Mouse (Mus musculus): ENCODE data around the gene Gm43518. TPM values are rescaled to one million over a fixed set of nuclear protein-coding genes. Genes with fewer than 3 reads are reported as not detected.

Gm43518 gene
- polyA plus RNA-seq, 1 experiment from 2014 or later, result 2.4 TPM

DNA sequence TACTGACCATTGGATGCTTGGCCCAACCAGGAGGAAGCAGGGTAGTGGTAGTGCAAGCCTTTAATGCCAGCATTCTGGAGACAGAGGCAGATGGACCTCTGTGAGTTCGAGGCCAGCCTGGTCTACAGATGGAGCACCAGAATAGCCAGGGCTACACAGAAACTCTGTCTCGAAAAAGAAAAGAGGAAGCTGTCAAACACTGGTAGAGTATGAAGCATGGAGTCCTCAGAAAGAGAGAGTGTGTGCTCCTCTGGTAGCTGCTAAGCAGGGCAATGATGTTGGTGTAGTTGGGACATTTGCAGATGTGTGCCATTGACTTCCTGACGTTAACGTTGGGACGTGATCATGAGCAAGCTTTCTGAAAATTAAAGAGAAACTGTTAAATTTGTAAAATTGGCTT, 11.3 kb downstream of the Gm43518 start:
- no peaks in the 10 kb centered on the region for H3K27me3 ChIP-seq (ENCODE audit: insufficient read depth, poor library complexity, severe bottlenecking)
- WGBS, result 88% methylated on average over 5 of the region's 5 CpGs
- no peak overlapping the region for H3K4me3 ChIP-seq
- no peaks in the 10 kb centered on the region for H3K9me3 ChIP-seq
- peaks cover 3% of the 10 kb centered on the region; the same call in 1 of the 2 replicates for H3K4me1 ChIP-seq
- H3K27ac ChIP-seq, result no peak overlapping the region
- no peak for DNase-seq (ENCODE audit: low spot score)
- no peaks in the 10 kb centered on the region for H3K36me3 ChIP-seq

GRCm38 (mm10) chr5:123946546-123946945, 19.3 kb downstream of the Gm43518 start:
- no peak for DNase-seq (ENCODE audit: low spot score)
- Histone ChIP-seq H3K36me3 (no peaks in the 10 kb centered on the region), H3K4me3 (no peak overlapping the region), H3K27ac (no peak overlapping the region), H3K4me1 (no peaks in the 10 kb centered on the region), H3K9me3 (no peaks in the 10 kb centered on the region), H3K27me3 (ENCODE audit: insufficient read depth, poor library complexity, severe bottlenecking) (no peaks in the 10 kb centered on the region)
- WGBS, result 71% methylated on average over 4 of the region's 4 CpGs

DNA sequence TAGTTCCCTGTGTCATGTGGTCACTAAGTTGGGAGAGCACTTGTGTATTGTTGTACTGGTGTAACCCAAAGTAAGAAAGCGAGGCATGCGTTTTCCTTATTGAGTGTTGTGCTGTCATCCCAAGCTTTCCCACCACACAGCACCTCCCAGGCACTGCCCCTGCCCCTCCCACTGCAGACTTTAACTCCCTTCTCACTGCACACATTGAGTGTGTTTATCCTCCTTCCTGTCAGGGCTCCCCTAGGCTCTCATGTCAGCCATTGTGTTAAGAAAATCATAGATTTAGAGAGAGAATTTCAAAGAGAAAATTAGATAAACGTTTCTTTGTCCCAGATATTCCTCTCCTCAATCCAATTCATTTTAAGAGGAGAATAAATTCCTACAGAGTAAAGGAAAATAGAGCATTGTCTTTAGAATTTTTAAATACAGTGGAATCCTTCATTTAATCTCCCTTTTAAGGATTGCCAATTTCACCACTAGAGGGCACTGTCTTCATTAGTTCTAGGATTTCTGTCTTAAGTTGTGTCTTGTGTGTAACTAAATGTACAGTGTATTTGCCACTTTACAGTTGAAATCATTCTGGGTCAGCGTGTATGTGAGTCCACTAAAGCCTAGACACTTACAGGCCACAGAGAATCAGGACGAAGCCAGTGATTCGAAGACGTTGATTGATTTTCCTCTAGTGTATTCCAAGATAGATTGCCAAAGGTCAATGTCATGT, 20.0 kb downstream of the Gm43518 start:
- H3K4me3 ChIP-seq, result no peak overlapping the region
- no peaks in the 10 kb centered on the region for H3K9me3 ChIP-seq
- DNase-seq (ENCODE audit: low spot score), result no peak
- 52% methylated on average over 7 of the region's 7 CpGs for WGBS
- H3K4me1 ChIP-seq, result no peaks in the 10 kb centered on the region
- H3K36me3 ChIP-seq, result no peaks in the 10 kb centered on the region
- no peaks in the 10 kb centered on the region for H3K27me3 ChIP-seq (ENCODE audit: insufficient read depth, poor library complexity, severe bottlenecking)
- no peak overlapping the region for H3K27ac ChIP-seq

- Histone ChIP-seq H3K27ac (no peak overlapping the region), H3K4me3 (no peak overlapping the region), H3K9me3 (no peaks in the 10 kb centered on the region), H3K4me1 (peaks cover 3% of the 10 kb centered on the region; the same call in 1 of the 2 replicates), H3K27me3 (ENCODE audit: insufficient read depth, poor library complexity, severe bottlenecking) (no peaks in the 10 kb centered on the region), H3K36me3 (no peaks in the 10 kb centered on the region)
- 50% methylated on average over 5 of the region's 5 CpGs for WGBS
- DNase-seq (ENCODE audit: low spot score), result no peak
Observed at GRCm38 (mm10) chr5:123952365-123953045, 25.3 kb downstream of the Gm43518 start.

DNA sequence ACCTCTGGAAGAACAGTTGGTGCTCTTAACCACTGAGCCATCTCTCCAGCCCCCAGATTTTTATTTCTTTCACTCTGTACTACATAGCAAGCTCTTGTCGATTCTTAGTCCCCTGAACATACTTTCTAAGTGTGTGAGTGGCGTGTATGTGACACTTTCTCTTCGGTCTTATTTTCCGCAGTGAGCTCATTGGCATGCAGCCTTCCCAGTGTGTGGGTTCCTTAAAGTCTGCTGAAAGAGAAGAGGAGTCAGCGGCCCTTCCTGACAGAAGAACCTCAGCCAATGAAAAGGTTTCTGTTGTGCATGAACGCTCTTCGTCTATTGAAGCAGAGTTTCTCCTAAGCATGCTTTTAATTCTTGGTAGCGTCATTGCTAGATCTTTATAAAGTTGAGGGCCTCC, 30.0 kb downstream of the Gm43518 start:
- Histone ChIP-seq H3K27ac (no peak overlapping the region), H3K36me3 (no peaks in the 10 kb centered on the region), H3K27me3 (ENCODE audit: insufficient read depth, poor library complexity, severe bottlenecking) (no peaks in the 10 kb centered on the region), H3K9me3 (no peaks in the 10 kb centered on the region), H3K4me3 (no peak overlapping the region), H3K4me1 (peaks cover 3% of the 10 kb centered on the region; the same call in 1 of the 2 replicates)
- no peak for DNase-seq (ENCODE audit: low spot score)
- 88% methylated on average over 8 of the region's 8 CpGs for WGBS

DNA sequence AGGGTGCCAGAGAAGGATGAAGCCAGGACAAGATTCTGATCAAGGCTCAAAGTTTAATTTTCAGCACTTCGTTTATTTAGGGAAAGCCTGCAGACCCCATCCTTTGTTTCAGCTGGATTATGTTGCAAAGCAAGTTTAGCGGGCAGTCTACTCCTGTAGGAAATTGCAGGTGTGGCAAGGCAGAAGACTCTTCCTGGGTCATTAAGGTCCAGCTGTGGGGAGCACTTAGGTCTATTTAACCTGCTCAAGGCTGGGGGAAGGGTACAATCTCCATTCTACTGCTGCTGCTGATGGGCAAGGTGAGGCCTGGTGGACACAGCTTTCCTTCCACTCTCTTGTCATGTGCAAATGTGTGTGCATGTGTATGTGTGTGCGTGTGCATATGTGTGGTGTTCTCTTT, 31.8 kb downstream of the Gm43518 start:
- 76% methylated on average over 3 of the region's 3 CpGs for WGBS
- Histone ChIP-seq H3K9me3 (no peaks in the 10 kb centered on the region), H3K4me3 (no peak overlapping the region), H3K36me3 (no peaks in the 10 kb centered on the region), H3K27ac (no peak overlapping the region), H3K4me1 (peaks cover 6% of the 10 kb centered on the region; the same call in 1 of the 2 replicates), H3K27me3 (ENCODE audit: insufficient read depth, poor library complexity, severe bottlenecking) (no peaks in the 10 kb centered on the region)
- no peak for DNase-seq (ENCODE audit: low spot score)

DNA sequence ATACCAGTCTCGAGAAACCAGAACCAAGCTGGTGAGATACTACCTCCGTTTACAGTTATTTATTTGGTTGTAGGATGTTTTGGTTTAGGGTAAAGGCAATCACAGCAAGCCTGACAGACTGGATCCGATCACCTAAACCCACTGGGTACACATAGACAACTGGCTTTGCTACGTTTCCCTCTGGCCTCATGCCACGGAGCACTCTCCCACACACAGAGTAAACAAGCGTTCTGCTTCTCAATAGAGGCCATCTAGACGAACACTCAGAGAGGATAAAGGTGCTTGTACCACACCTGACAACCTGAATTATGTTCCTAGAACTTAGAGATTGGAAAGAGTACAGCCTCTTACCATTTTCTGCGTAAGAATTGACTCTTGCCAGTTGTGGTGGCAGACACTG, 32.9 kb downstream of the Gm43518 start:
- Histone ChIP-seq H3K4me3 (no peak overlapping the region), H3K9me3 (no peaks in the 10 kb centered on the region), H3K27ac (no peak overlapping the region), H3K36me3 (no peaks in the 10 kb centered on the region), H3K27me3 (ENCODE audit: insufficient read depth, poor library complexity, severe bottlenecking) (no peaks in the 10 kb centered on the region), H3K4me1 (0 out of 2 replicates have a peak, but pooled peaks cover 9% of the 10 kb centered on the region)
- no peak for DNase-seq (ENCODE audit: low spot score)
- 75% methylated on average over 8 of the region's 8 CpGs for WGBS

DNA sequence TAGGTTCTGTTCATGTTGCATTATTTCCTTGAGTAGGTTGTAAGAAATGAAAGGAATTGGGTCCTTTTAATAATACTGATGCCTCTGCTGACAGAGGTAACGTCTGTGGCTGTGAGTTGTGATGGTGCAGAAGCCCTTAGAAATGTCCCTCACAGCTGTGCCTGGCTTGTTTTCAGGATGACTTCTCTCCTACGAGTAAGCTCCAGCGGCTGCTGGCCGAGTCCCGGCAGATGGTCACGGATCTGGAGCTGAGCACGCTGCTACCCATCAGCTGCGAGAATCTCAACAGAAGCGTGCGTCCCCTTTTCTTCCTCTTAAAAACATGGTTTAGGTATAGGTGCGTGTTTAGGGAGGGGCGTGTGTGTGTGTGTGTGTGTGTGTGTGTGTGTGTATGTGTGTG, 33.8 kb downstream of the Gm43518 start:
- H3K4me1 ChIP-seq, result 0 out of 2 replicates have a peak, but pooled peaks cover 9% of the 10 kb centered on the region
- no peaks in the 10 kb centered on the region for H3K9me3 ChIP-seq
- H3K27me3 ChIP-seq (ENCODE audit: insufficient read depth, poor library complexity, severe bottlenecking), result no peaks in the 10 kb centered on the region
- DNase-seq (ENCODE audit: low spot score), result no peak
- WGBS, result 82% methylated on average over 12 of the region's 12 CpGs
- H3K4me3 ChIP-seq, result no peak overlapping the region
- H3K27ac ChIP-seq, result no peak overlapping the region
- H3K36me3 ChIP-seq, result no peaks in the 10 kb centered on the region

DNA sequence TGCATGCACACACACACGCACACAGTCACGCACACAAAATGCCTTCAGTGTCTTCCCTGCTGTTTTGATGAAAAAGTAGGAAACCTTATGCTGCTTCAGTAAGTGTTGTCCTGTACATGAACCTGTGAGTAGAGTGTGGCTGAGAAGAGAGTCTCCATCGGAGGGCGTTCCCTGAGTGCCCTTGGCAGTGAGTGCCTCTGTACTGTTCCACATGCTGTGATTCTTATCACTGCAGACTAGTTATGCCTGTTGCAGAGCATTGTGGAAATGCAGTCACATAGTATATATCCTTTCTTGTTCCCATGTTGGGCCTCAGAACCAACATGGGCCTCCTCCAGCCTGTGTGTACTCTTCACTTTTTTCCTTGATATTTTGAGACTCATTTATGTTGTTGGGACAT, 37.0 kb downstream of the Gm43518 start:
- WGBS, result 90% methylated on average over 4 of the region's 4 CpGs
- H3K36me3 ChIP-seq, result no peaks in the 10 kb centered on the region
- no peak for DNase-seq (ENCODE audit: low spot score)
- no peaks in the 10 kb centered on the region for H3K9me3 ChIP-seq
- 0 out of 2 replicates have a peak, but pooled peaks cover 3% of the 10 kb centered on the region for H3K27me3 ChIP-seq (ENCODE audit: insufficient read depth, poor library complexity, severe bottlenecking)
- no peak overlapping the region for H3K27ac ChIP-seq
- 0 out of 2 replicates have a peak, but pooled peaks cover 9% of the 10 kb centered on the region for H3K4me1 ChIP-seq
- no peak overlapping the region for H3K4me3 ChIP-seq

DNA sequence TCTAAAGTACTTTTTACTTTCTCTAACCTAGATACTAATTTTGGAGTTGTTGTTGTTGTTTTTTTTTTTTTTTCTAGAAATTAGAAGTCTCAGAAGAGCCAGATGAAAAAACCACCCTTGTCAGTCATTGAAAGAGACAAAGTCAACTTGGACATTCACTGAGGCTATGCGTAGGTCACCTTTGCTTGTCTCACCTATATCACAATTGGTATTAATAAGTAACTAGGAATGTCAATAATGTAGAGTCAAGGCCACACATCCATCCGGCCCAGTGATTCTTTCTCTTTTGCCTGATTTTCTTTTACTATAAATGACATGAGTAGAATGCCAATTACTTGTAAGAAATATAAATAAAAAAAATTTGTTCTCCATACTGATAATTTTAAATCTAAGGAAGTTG, 39.5 kb downstream of the Gm43518 start:
- DNase-seq (ENCODE audit: low spot score), result no peak
- H3K36me3 ChIP-seq, result no peaks in the 10 kb centered on the region
- no peaks in the 10 kb centered on the region for H3K9me3 ChIP-seq
- no peak overlapping the region for H3K4me3 ChIP-seq
- peaks cover 13% of the 10 kb centered on the region; the same call in 1 of the 2 replicates for H3K27me3 ChIP-seq (ENCODE audit: insufficient read depth, poor library complexity, severe bottlenecking)
- no peak overlapping the region for H3K27ac ChIP-seq
- 0 out of 2 replicates have a peak, but pooled peaks cover 9% of the 10 kb centered on the region for H3K4me1 ChIP-seq
- WGBS, result 91% methylated on average over 2 of the region's 2 CpGs

- Histone ChIP-seq H3K9me3 (no peaks in the 10 kb centered on the region), H3K36me3 (no peaks in the 10 kb centered on the region), H3K27ac (no peak overlapping the region), H3K27me3 (ENCODE audit: insufficient read depth, poor library complexity, severe bottlenecking) (peaks cover 29% of the 10 kb centered on the region), H3K4me1 (peaks cover 14% of the 10 kb centered on the region), H3K4me3 (no peak overlapping the region)
- 70% methylated on average over 5 of the region's 5 CpGs for WGBS
- no peak for DNase-seq (ENCODE audit: low spot score)
Observed at GRCm38 (mm10) chr5:123968468-123968867, 41.2 kb downstream of the Gm43518 start.

DNA sequence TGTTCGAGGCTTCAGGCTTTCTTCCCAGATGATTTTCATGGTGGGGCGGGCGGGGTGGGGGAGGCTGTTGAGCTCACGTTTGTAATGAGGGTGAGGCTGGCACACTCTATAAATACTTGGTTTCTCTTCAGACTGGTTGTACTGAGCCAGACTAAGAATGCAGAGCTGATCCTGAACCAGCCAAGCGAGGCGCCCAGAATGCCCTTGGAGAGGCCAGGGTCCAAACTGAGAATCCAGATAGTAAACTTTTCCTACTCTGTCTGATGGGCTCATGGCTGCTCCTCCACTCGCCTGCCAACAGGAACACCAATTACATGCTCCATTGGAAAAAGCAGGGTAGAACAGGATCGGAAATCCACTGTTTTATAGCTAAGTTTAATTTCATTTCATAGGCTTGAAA, 42.0 kb downstream of the Gm43518 start:
- Histone ChIP-seq H3K9me3 (no peaks in the 10 kb centered on the region), H3K27ac (no peak overlapping the region), H3K27me3 (ENCODE audit: insufficient read depth, poor library complexity, severe bottlenecking) (peaks cover 34% of the 10 kb centered on the region), H3K36me3 (no peaks in the 10 kb centered on the region), H3K4me3 (no peak overlapping the region), H3K4me1 (peaks cover 12% of the 10 kb centered on the region)
- no peak for DNase-seq (ENCODE audit: low spot score)
- WGBS, result 73% methylated on average over 8 of the region's 8 CpGs

- Histone ChIP-seq H3K4me1 (peaks cover 16% of the 10 kb centered on the region), H3K9me3 (no peaks in the 10 kb centered on the region), H3K27ac (no peak overlapping the region), H3K36me3 (no peaks in the 10 kb centered on the region), H3K4me3 (no peak overlapping the region), H3K27me3 (ENCODE audit: insufficient read depth, poor library complexity, severe bottlenecking) (peaks cover 47% of the 10 kb centered on the region)
- WGBS, result 83% methylated on average over 4 of the region's 4 CpGs
- no peak for DNase-seq (ENCODE audit: low spot score)
Observed at GRCm38 (mm10) chr5:123970576-123970975, 43.4 kb downstream of the Gm43518 start.
